Mouse (Mus musculus): ENCODE results near the gene Dusp16. TPM values are rescaled to one million over a fixed set of nuclear protein-coding genes. Genes with fewer than 3 reads are reported as not detected.

Gene Dusp16
- polyA plus RNA-seq, 2 experiments = 3.7 to 4.1 TPM

DNA sequence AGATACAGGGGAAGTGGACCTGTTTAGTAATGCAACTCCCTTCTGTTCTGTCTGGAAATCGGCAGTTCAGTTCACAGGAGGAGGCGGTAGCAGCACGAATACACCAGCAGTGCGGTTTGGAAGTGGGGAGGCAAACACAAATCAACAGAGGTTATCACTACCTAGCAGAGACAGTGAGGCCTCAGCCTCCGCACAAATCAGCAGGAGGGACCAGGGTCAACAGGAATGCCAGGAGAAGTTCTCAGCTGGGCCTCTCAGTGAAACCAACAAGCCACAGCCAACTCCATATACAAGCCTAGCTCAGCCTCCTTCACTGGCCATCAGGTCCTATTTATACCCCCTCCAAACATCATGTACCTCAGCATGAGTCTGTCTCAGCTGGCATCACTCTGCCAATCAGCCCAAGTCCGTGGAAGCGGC is 10.9 kb downstream of the Dusp16 start:
- 34% methylated on average over 7 of the region's 7 CpGs for WGBS (ENCODE audit: insufficient replicate concordance)
- TF ChIP-seq EP300 (IDR thresholded peaks at IDR 0.05; ENCODE audit: low read depth) (peak; percentile 73), CTCF (IDR thresholded peaks at IDR 0.05; ENCODE audit: low read depth) (no peak)
- DNase-seq (ENCODE audit: low read depth in 3 of 3, low spot score in 3 of 3) = peak in 1 of 3 experiments; percentile 52
- Histone ChIP-seq H3K27ac (peak overlapping the region; percentile 83), H3K4me2 (ENCODE audit: low read depth) (peak overlapping the region; percentile 58), H3K4me1 (replicated peaks; ENCODE audit: control insufficient read depth in 2 of 2, insufficient read depth in 2 of 2, low read length in 1 of 2) (peaks cover 22 to 31% of the 10 kb centered on the region in 2 experiments), H3K27me3 (ENCODE audit: control insufficient read depth, insufficient read depth, low read length) (no peaks in the 10 kb centered on the region), H3K9me3 (ENCODE audit: control insufficient read depth, low read length) (no peaks in the 10 kb centered on the region), H3K36me3 (replicated peaks; ENCODE audit: control insufficient read depth, insufficient read depth, low read depth) (no peaks in the 10 kb centered on the region), H3K4me3 (ENCODE audit: insufficient read depth in 1 of 2, low read depth in 2 of 2, low read length in 2 of 2) (peak overlapping the region; percentile 9 to 32), H3K9ac (replicated peaks) (peak overlapping the region; percentile 63)
- peak; percentile 97 for ATAC-seq (ENCODE audit: insufficient read depth)

DNA sequence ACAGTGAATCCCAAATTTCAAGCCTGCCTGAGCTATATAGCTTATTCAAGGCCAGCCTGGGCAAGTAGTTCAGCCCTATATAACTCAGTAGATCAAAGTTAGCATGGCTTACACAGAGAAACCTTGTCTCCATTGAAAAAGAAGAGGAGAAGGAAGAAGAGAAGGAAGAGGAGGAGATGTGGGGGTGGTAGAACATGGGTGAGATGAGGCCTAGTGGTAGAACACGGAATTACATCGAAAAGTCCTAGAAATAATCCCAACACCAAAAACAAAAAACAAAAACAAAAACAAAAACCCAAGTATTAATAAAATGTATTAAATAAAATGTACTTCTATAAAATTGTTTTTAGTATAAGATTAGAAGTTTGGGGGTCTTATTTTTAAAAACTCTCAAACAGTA is 12.4 kb downstream of the Dusp16 start:
- Histone ChIP-seq H3K27ac (no peak overlapping the region; the same call in 1 of the 2 replicates), H3K9me3 (ENCODE audit: control insufficient read depth, low read length) (no peaks in the 10 kb centered on the region), H3K4me1 (replicated peaks; ENCODE audit: control insufficient read depth in 2 of 2, insufficient read depth in 2 of 2, low read length in 1 of 2) (peaks cover 24 to 37% of the 10 kb centered on the region in 2 experiments), H3K4me3 (ENCODE audit: insufficient read depth in 1 of 2, low read depth in 2 of 2, low read length in 2 of 2) (peak overlapping the region in 1 of 2 experiments; percentile 4; a peak in 1 of 4 replicates), H3K4me2 (ENCODE audit: low read depth) (peak overlapping the region; percentile 58), H3K9ac (replicated peaks) (no peak overlapping the region; the same call in 1 of the 2 replicates), H3K36me3 (replicated peaks; ENCODE audit: control insufficient read depth, insufficient read depth, low read depth) (no peaks in the 10 kb centered on the region), H3K27me3 (ENCODE audit: control insufficient read depth, insufficient read depth, low read length) (no peaks in the 10 kb centered on the region)
- WGBS (ENCODE audit: insufficient replicate concordance) = 58% methylated on average over 2 of the region's 2 CpGs
- TF ChIP-seq CTCF (IDR thresholded peaks at IDR 0.05; ENCODE audit: low read depth) = peak; percentile 62
- no peak for TF ChIP-seq EP300 (IDR thresholded peaks at IDR 0.05; ENCODE audit: low read depth)
- no peak for DNase-seq (ENCODE audit: low read depth in 3 of 3, low spot score in 3 of 3)
- no peak for ATAC-seq (ENCODE audit: insufficient read depth)

DNA sequence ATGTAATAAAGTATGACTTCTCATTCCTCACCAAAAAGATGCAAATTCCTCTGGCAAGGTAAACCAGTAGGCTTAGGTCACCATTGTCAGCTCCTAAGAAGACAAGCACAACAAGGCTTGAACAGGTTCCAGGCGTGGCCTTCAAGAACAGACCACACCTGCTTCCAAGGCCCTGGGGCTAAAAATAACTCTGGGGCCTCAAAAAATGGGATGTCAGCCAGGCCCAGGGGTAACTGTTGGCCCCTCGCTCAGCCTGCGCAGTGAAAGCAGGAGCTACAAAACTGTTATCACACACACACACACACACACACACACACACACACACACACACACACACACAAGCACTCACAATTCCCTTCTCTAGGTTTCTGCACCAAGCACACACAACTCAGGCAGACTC is 18.5 kb downstream of the Dusp16 start:
- ATAC-seq (ENCODE audit: insufficient read depth) (peak; percentile 95), DNase-seq (ENCODE audit: low read depth in 3 of 3, low spot score in 3 of 3) (peak; percentile 58 to 70 (median 62))
- Histone ChIP-seq H3K36me3 (replicated peaks; ENCODE audit: control insufficient read depth, insufficient read depth, low read depth) (no peaks in the 10 kb centered on the region), H3K27ac (peak overlapping the region; percentile 87), H3K4me1 (replicated peaks; ENCODE audit: control insufficient read depth in 2 of 2, insufficient read depth in 2 of 2, low read length in 1 of 2) (peaks cover 23 to 33% of the 10 kb centered on the region in 2 experiments), H3K27me3 (ENCODE audit: control insufficient read depth, insufficient read depth, low read length) (no peaks in the 10 kb centered on the region), H3K9me3 (ENCODE audit: control insufficient read depth, low read length) (no peaks in the 10 kb centered on the region), H3K9ac (replicated peaks) (no peak overlapping the region; the same call in 1 of the 2 replicates), H3K4me3 (ENCODE audit: insufficient read depth in 1 of 2, low read depth in 2 of 2, low read length in 2 of 2) (no peak overlapping the region), H3K4me2 (ENCODE audit: low read depth) (peak overlapping the region; percentile 57)
- 3% methylated on average over 3 of the region's 3 CpGs for WGBS (ENCODE audit: insufficient replicate concordance)
- TF ChIP-seq EP300 (IDR thresholded peaks at IDR 0.05; ENCODE audit: low read depth) = peak; percentile 54; the same call in 1 of the 2 replicates
- no peak for TF ChIP-seq CTCF (IDR thresholded peaks at IDR 0.05; ENCODE audit: low read depth)

DNA sequence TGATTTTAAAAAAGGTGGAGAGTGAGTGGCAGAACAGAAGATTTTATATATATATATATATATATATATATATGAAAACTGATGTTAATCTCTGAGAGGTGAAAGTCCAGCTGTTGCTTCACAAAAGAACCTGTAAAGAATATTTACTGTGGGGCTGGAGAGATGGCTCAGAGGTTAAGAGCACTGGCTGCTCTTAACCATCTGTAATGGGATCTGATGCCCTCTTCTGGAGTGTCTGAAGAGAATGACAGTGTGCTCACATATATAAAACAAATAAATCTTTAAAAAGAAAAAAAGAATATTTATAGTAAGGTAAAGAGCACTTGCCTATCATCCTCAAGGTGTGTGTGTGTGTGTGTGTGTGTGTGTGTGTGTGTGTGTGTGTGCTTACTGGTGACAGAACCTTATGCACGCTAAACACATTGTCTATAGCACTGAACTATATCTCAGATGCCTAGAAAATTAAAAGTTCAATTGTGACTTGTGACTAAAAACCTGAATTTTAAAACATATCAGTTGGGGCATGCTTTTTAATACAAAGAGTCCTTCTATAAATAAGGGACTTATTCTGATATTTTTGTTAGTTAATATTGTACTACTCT is 19.0 kb downstream of the Dusp16 start:
- Histone ChIP-seq H3K9ac (replicated peaks) (no peak overlapping the region), H3K4me3 (ENCODE audit: insufficient read depth in 1 of 2, low read depth in 2 of 2, low read length in 2 of 2) (no peak overlapping the region), H3K36me3 (replicated peaks; ENCODE audit: control insufficient read depth, insufficient read depth, low read depth) (no peaks in the 10 kb centered on the region), H3K27me3 (ENCODE audit: control insufficient read depth, insufficient read depth, low read length) (no peaks in the 10 kb centered on the region), H3K9me3 (ENCODE audit: control insufficient read depth, low read length) (no peaks in the 10 kb centered on the region), H3K4me1 (replicated peaks; ENCODE audit: control insufficient read depth in 2 of 2, insufficient read depth in 2 of 2, low read length in 1 of 2) (peaks cover 23 to 33% of the 10 kb centered on the region in 2 experiments), H3K4me2 (ENCODE audit: low read depth) (peak overlapping the region; percentile 57), H3K27ac (peak overlapping the region; percentile 60)
- ATAC-seq (ENCODE audit: insufficient read depth) (no peak), DNase-seq (ENCODE audit: low read depth in 3 of 3, low spot score in 3 of 3) (no peak)
- TF ChIP-seq CTCF (IDR thresholded peaks at IDR 0.05; ENCODE audit: low read depth) = no peak
- no peak for TF ChIP-seq EP300 (IDR thresholded peaks at IDR 0.05; ENCODE audit: low read depth)
- WGBS (ENCODE audit: insufficient replicate concordance) = 82% methylated on average over 1 of the region's 1 CpGs

DNA sequence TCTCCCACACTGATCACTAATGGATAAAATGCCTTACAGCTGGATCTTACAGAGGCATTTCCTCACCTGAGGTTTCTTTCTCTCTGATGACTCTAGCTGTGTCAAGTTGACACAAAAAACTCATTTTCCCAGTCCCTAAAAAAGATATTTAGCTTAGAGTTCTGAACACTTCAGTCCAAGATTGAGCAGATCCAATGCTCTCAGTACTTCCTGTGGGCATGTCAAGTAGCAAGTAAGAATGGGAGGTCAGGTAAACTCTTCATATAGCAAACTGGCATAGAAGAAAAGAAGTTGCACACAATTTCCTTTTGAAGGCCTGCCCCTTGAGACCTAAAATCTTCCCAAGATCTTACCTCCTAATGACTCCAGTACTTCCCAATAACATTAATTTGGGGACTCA is 22.1 kb downstream of the Dusp16 start:
- Histone ChIP-seq H3K9ac (replicated peaks) (no peak overlapping the region), H3K4me2 (ENCODE audit: low read depth) (no peak overlapping the region), H3K27me3 (ENCODE audit: control insufficient read depth, insufficient read depth, low read length) (no peaks in the 10 kb centered on the region), H3K4me3 (ENCODE audit: insufficient read depth in 1 of 2, low read depth in 2 of 2, low read length in 2 of 2) (no peak overlapping the region), H3K4me1 (replicated peaks; ENCODE audit: control insufficient read depth in 2 of 2, insufficient read depth in 2 of 2, low read length in 1 of 2) (peaks cover 23 to 28% of the 10 kb centered on the region in 2 experiments), H3K9me3 (ENCODE audit: control insufficient read depth, low read length) (no peaks in the 10 kb centered on the region), H3K27ac (no peak overlapping the region), H3K36me3 (replicated peaks; ENCODE audit: control insufficient read depth, insufficient read depth, low read depth) (no peaks in the 10 kb centered on the region)
- DNase-seq (ENCODE audit: low read depth in 3 of 3, low spot score in 3 of 3) (no peak), ATAC-seq (ENCODE audit: insufficient read depth) (no peak)
- TF ChIP-seq EP300 (IDR thresholded peaks at IDR 0.05; ENCODE audit: low read depth) = no peak
- no peak for TF ChIP-seq CTCF (IDR thresholded peaks at IDR 0.05; ENCODE audit: low read depth)
